ENCODE assay signal across 8 mouse cellular contexts in genomic region chr11:118021806-118022205, GRCm38 (mm10). TPM values are rescaled to one million over a fixed set of nuclear protein-coding genes. Genes with fewer than 3 reads are reported as not detected.
DNase-seq lines count a peak whose midpoint lies in the region; ATAC-seq and TF ChIP-seq lines count a peak whose summit lies in the region.

No protein-coding gene starts in this region.

- no peaks in the 10 kb centered on the region for H3K4me1 ChIP-seq in hindbrain, embryonic 11.5 days (replicated peaks; ENCODE audit: control insufficient read depth, insufficient read depth, low read length)
- no peaks in the 10 kb centered on the region for H3K4me1 ChIP-seq in hindbrain, embryonic 12.5 days
- H3K4me1 ChIP-seq in intestine, postnatal 0 days (replicated peaks; ENCODE audit: control insufficient read depth, insufficient read depth, low read length), result no peaks in the 10 kb centered on the region
- no peaks in the 10 kb centered on the region for H3K4me1 ChIP-seq in limb, embryonic 14.5 days (ENCODE audit: control insufficient read depth, insufficient read depth, low read length)

- H3K27me3 ChIP-seq in hindbrain, embryonic 11.5 days (ENCODE audit: control insufficient read depth, insufficient read depth, low read length), result no peaks in the 10 kb centered on the region
- no peaks in the 10 kb centered on the region for H3K27me3 ChIP-seq in hindbrain, embryonic 12.5 days
- H3K27me3 ChIP-seq in intestine, postnatal 0 days (replicated peaks; ENCODE audit: control insufficient read depth, insufficient read depth, low read length), result no peaks in the 10 kb centered on the region
- H3K27me3 ChIP-seq in limb, embryonic 14.5 days (ENCODE audit: control insufficient read depth, insufficient read depth, low read length), result no peaks in the 10 kb centered on the region
- no peaks in the 10 kb centered on the region for H3K27me3 ChIP-seq in splenic B cell, adult 2 months (ENCODE audit: control insufficient read depth, insufficient read depth, low read length, poor library complexity, severe bottlenecking)

- H3K4me2 ChIP-seq in hindbrain, embryonic 11.5 days (replicated peaks; ENCODE audit: low read depth, low read length), result no peak overlapping the region
- H3K4me2 ChIP-seq in hindbrain, embryonic 12.5 days (replicated peaks), result no peak overlapping the region
- H3K4me2 ChIP-seq in intestine, postnatal 0 days (replicated peaks; ENCODE audit: low read depth), result no peak overlapping the region
- H3K4me2 ChIP-seq in limb, embryonic 14.5 days (replicated peaks; ENCODE audit: low read depth, low read length, severe bottlenecking), result no peak overlapping the region

- H3K9ac ChIP-seq in hindbrain, embryonic 11.5 days (ENCODE audit: low read depth, low read length), result no peak overlapping the region
- H3K9ac ChIP-seq in hindbrain, embryonic 12.5 days, result no peak overlapping the region
- H3K9ac ChIP-seq in intestine, postnatal 0 days (ENCODE audit: low read depth, low read length), result no peak overlapping the region
- no peak overlapping the region for H3K9ac ChIP-seq in limb, embryonic 14.5 days (ENCODE audit: low read depth, low read length, severe bottlenecking)

- no peak for ATAC-seq in hindbrain, embryonic 11.5 days (ENCODE audit: low FRiP score)
- no peak for ATAC-seq in hindbrain, embryonic 12.5 days (ENCODE audit: low FRiP score)
- peak; percentile 26; the same call in 1 of the 2 replicates for ATAC-seq in cerebellum, adult (ENCODE audit: insufficient number of reproducible peaks, low FRiP score, low TSS enrichment)
- ATAC-seq in frontal cortex, adult (ENCODE audit: low TSS enrichment), result peak; percentile 88
- ATAC-seq in intestine, postnatal 0 days, result peak; percentile 31; the same call in 1 of the 2 replicates
- no peak for ATAC-seq in limb, embryonic 14.5 days (ENCODE audit: low FRiP score, low read depth)

- no peak for TF ChIP-seq POLR2A in limb, embryonic 14.5 days (IDR thresholded peaks at IDR 0.05; ENCODE audit: borderline replicate concordance, extremely low read depth, insufficient read depth, insufficient read length)

- no peaks in the 10 kb centered on the region for H3K36me3 ChIP-seq in hindbrain, embryonic 11.5 days (ENCODE audit: control insufficient read depth, insufficient read depth, low read length)
- peaks cover 67% of the 10 kb centered on the region for H3K36me3 ChIP-seq in hindbrain, embryonic 12.5 days
- H3K36me3 ChIP-seq in intestine, postnatal 0 days (ENCODE audit: control insufficient read depth, insufficient read depth), result peaks cover 78% of the 10 kb centered on the region
- H3K36me3 ChIP-seq in limb, embryonic 14.5 days (ENCODE audit: control insufficient read depth, insufficient read depth, low read length), result peaks cover 44% of the 10 kb centered on the region
- peaks cover 9% of the 10 kb centered on the region for H3K36me3 ChIP-seq in splenic B cell, adult 2 months (ENCODE audit: control insufficient read depth, insufficient read depth, low read length, poor library complexity, severe bottlenecking)

- peak; percentile 81 for DNase-seq in hindbrain, embryonic 11.5 days (ENCODE audit: low spot score)
- peak; percentile 59 for DNase-seq in limb, embryonic 14.5 days (ENCODE audit: low spot score)
- DNase-seq in natural killer cell, adult 2 months (ENCODE audit: low spot score in 2 of 2), result peak; percentile 63 to 71
- peak; percentile 84 for DNase-seq in splenic B cell, adult 2 months (ENCODE audit: low read depth, low spot score)

- H3K4me3 ChIP-seq in hindbrain, embryonic 11.5 days (ENCODE audit: low read depth, low read length), result no peak overlapping the region
- no peak overlapping the region for H3K4me3 ChIP-seq in hindbrain, embryonic 12.5 days
- H3K4me3 ChIP-seq in intestine, postnatal 0 days (ENCODE audit: low read depth, low read length), result no peak overlapping the region
- H3K4me3 ChIP-seq in limb, embryonic 14.5 days (replicated peaks; ENCODE audit: low read length), result no peak overlapping the region

- peak; percentile 93 for TF ChIP-seq CTCF in intestine, postnatal 0 days (IDR thresholded peaks at IDR 0.05; ENCODE audit: low read depth)

- H3K27ac ChIP-seq in hindbrain, embryonic 11.5 days (ENCODE audit: low read depth, low read length), result no peak overlapping the region
- no peak overlapping the region for H3K27ac ChIP-seq in hindbrain, embryonic 12.5 days
- no peak overlapping the region for H3K27ac ChIP-seq in intestine, postnatal 0 days (ENCODE audit: low read depth, low read length)
- no peak overlapping the region for H3K27ac ChIP-seq in limb, embryonic 14.5 days (replicated peaks; ENCODE audit: low read depth, low read length)

- WGBS in hindbrain, embryonic 11.5 days, result 50% methylated on average over 1 of the region's 1 CpGs
- 55% methylated on average over 1 of the region's 1 CpGs for WGBS in hindbrain, embryonic 12.5 days
- WGBS in intestine, postnatal 0 days, result 35% methylated on average over 1 of the region's 1 CpGs
- WGBS in limb, embryonic 14.5 days, result 80% methylated on average over 1 of the region's 1 CpGs

- H3K9me3 ChIP-seq in hindbrain, embryonic 11.5 days (ENCODE audit: control insufficient read depth, low read length), result no peaks in the 10 kb centered on the region
- no peaks in the 10 kb centered on the region for H3K9me3 ChIP-seq in hindbrain, embryonic 12.5 days (replicated peaks)
- H3K9me3 ChIP-seq in intestine, postnatal 0 days (ENCODE audit: control insufficient read depth), result no peaks in the 10 kb centered on the region
- no peaks in the 10 kb centered on the region for H3K9me3 ChIP-seq in limb, embryonic 14.5 days (ENCODE audit: control insufficient read depth, low read length)

RNA-seq across cellular contexts. Expression of gene Pgs1, which starts 35.7 kb away (rescaled TPM):
- polyA plus RNA-seq in hindbrain, embryonic 11.5 days (2014; fragmentation: Nextera tagmentation; extraction: Ambion mirVana), result 38.6 and 39.1 TPM in 2 replicates
- 41.8 and 46.7 TPM in 2 replicates for polyA plus RNA-seq in hindbrain, embryonic 12.5 days (2016; fragmentation: Nextera tagmentation; extraction: Ambion mirVana)
- 23.1 and 24.0 TPM in 2 replicates for polyA plus RNA-seq in intestine, postnatal 0 days (2015; fragmentation: Nextera tagmentation; extraction: Ambion mirVana)
- polyA plus RNA-seq in limb, embryonic 14.5 days (2012; rRNA removed), result 36.2 and 41.7 TPM in 2 replicates
- polyA plus RNA-seq in limb, embryonic 14.5 days (2014; fragmentation: Nextera tagmentation; extraction: Ambion mirVana), result 30.5 and 35.9 TPM in 2 replicates

RNA-seq across cellular contexts. Expression of gene Socs3, which starts 52.0 kb away (rescaled TPM):
- 3.4 and 5.6 TPM in 2 replicates for polyA plus RNA-seq in hindbrain, embryonic 11.5 days (2014; fragmentation: Nextera tagmentation; extraction: Ambion mirVana)
- polyA plus RNA-seq in hindbrain, embryonic 12.5 days (2016; fragmentation: Nextera tagmentation; extraction: Ambion mirVana), result 10.4 and 11.8 TPM in 2 replicates
- polyA plus RNA-seq in intestine, postnatal 0 days (2015; fragmentation: Nextera tagmentation; extraction: Ambion mirVana), result 15.7 and 15.9 TPM in 2 replicates
- 18.4 and 21.3 TPM in 2 replicates for polyA plus RNA-seq in limb, embryonic 14.5 days (2012; rRNA removed)
- polyA plus RNA-seq in limb, embryonic 14.5 days (2014; fragmentation: Nextera tagmentation; extraction: Ambion mirVana), result 6.4 and 8.6 TPM in 2 replicates

Comparison
In these comparisons a context has a peak if more than half of its experiments do, and no peak if none do; other contexts are left out.
1. ATAC-seq: peak in cerebellum, adult (single experiment), frontal cortex, adult (single experiment) and intestine, postnatal 0 days (single experiment); none in hindbrain, embryonic 11.5 days (single experiment), hindbrain, embryonic 12.5 days (single experiment) and limb, embryonic 14.5 days (single experiment).
2. Peak in every context shown above with its lines, with median percentiles within 50 percentile points of each other: DNase-seq.